Mouse (Mus musculus): Measurements from ENCODE around the gene Rnf103. TPM values are rescaled to one million over a fixed set of nuclear protein-coding genes. Genes with fewer than 3 reads are reported as not detected.

Gene Rnf103
- 41.1 TPM for polyA plus RNA-seq (2015; fragmentation: Illumina TruSeq; extraction: RNeasy Lipid Tissue Mini Kit (QIAGEN cat#74804); ENCODE audit: low read depth, low replicate concordance)

GRCm38 (mm10) chr6:71493675-71494340, at the start of gene Rnf103:
Rnf103 (plus strand) TSS chr6:71493894.

GRCm38 (mm10) chr6:71543686-71544499, 50.2 kb downstream of the Rnf103 start, which contains the start of gene Chmp3:
Chmp3 (plus strand) TSS chr6:71543797.

Other genes with a start within 250 kb of the Rnf103 start
- gene Krcc1, start 222.2 kb upstream of the Rnf103 start, polyA plus RNA-seq (2015; fragmentation: Illumina TruSeq; extraction: RNeasy Lipid Tissue Mini Kit (QIAGEN cat#74804); ENCODE audit: low read depth, low replicate concordance), result 30.2 TPM
- gene Smyd1, start 171.7 kb upstream of the Rnf103 start, polyA plus RNA-seq (2015; fragmentation: Illumina TruSeq; extraction: RNeasy Lipid Tissue Mini Kit (QIAGEN cat#74804); ENCODE audit: low read depth, low replicate concordance), result 2.6 TPM
- gene Cd8b1, start 171.1 kb upstream of the Rnf103 start, polyA plus RNA-seq (2015; fragmentation: Illumina TruSeq; extraction: RNeasy Lipid Tissue Mini Kit (QIAGEN cat#74804); ENCODE audit: low read depth, low replicate concordance), result not detected
- gene Cd8a, start 120.5 kb upstream of the Rnf103 start, polyA plus RNA-seq (2015; fragmentation: Illumina TruSeq; extraction: RNeasy Lipid Tissue Mini Kit (QIAGEN cat#74804); ENCODE audit: low read depth, low replicate concordance), result not detected
- 73.3 TPM for gene Rmnd5a, start 53.3 kb upstream of the Rnf103 start, polyA plus RNA-seq (2015; fragmentation: Illumina TruSeq; extraction: RNeasy Lipid Tissue Mini Kit (QIAGEN cat#74804); ENCODE audit: low read depth, low replicate concordance)
- 137 TPM for gene Chmp3, start 49.9 kb downstream of the Rnf103 start, polyA plus RNA-seq (2015; fragmentation: Illumina TruSeq; extraction: RNeasy Lipid Tissue Mini Kit (QIAGEN cat#74804); ENCODE audit: low read depth, low replicate concordance)
- gene Kdm3a, start 139.1 kb downstream of the Rnf103 start, polyA plus RNA-seq (2015; fragmentation: Illumina TruSeq; extraction: RNeasy Lipid Tissue Mini Kit (QIAGEN cat#74804); ENCODE audit: low read depth, low replicate concordance), result 38.3 TPM
- gene Reep1, start 213.7 kb downstream of the Rnf103 start, polyA plus RNA-seq (2015; fragmentation: Illumina TruSeq; extraction: RNeasy Lipid Tissue Mini Kit (QIAGEN cat#74804); ENCODE audit: low read depth, low replicate concordance), result 90.4 TPM

Measured in brain, adult 10 weeks (tissue).